Mouse (Mus musculus): ENCODE results near the gene Parp16.

GRCm38 (mm10) chr9:65195053-65195452 lies at the start of gene Parp16:
- TF ChIP-seq CTCF (IDR thresholded peaks at IDR 0.05; ENCODE audit: low read depth, low read length): no peak
- 0 out of 2 replicates have a peak, but pooled peaks have one; percentile 1 for TF ChIP-seq POLR2A (IDR thresholded peaks at IDR 0.05; ENCODE audit: borderline replicate concordance, low read depth, low read length)
